Mouse (Mus musculus) forebrain, embryonic 14.5 days (tissue): Measurements from ENCODE around the gene Ezr. TPM values are rescaled to one million over a fixed set of nuclear protein-coding genes. Genes with fewer than 3 reads are reported as not detected.

Experiments
- polyA plus RNA-seq: library from polyadenylated mRNA; unstranded; fragments of >200 nt; fragmentation: Nextera tagmentation; extraction: Ambion mirVana; gene quantifications from 2 replicates; pipeline ENCODE4 v1.2.1, GENCODE M21; 2014

Ezr gene
- polyA plus RNA-seq, 1 experiment from 2014 or later: 94.0 TPM

Other genes starting within 250 kb of the Ezr start
- 35.5 and 43.0 TPM in 2 replicates for gene Dynlt1c, start 181.1 kb downstream of the Ezr start, polyA plus RNA-seq
- 281 and 376 TPM in 2 replicates for gene Dynlt1f, start 126.9 kb downstream of the Ezr start, polyA plus RNA-seq
- gene Sytl3, start 123.7 kb downstream of the Ezr start, polyA plus RNA-seq: 0.38 and 0.51 TPM in 2 replicates
- gene Rsph3b, start 165.9 kb upstream of the Ezr start, polyA plus RNA-seq: 57.7 and 60.2 TPM in 2 replicates
- 59.8 and 65.3 TPM in 2 replicates for gene Tagap1, start 178.4 kb upstream of the Ezr start, polyA plus RNA-seq
- 93.3 and 108 TPM in 2 replicates for gene Rnaset2b, start 187.8 kb upstream of the Ezr start, polyA plus RNA-seq
- gene Gm49721, start 196.1 kb upstream of the Ezr start, polyA plus RNA-seq: 0.40 TPM in 1 of 2 replicates, not detected in the other
- not detected in 2 replicates for gene Gm1604a, start 242.8 kb upstream of the Ezr start, polyA plus RNA-seq